Mouse (Mus musculus) G1E (cell line): Measurements from ENCODE around the gene Usp24. TPM values are rescaled to one million over a fixed set of nuclear protein-coding genes. Genes with fewer than 3 reads are reported as not detected.
"Not testable (repeated sequence)": the region's sequence is repeated elsewhere in the genome, so short reads cannot be mapped to it uniquely, and the experiment has no call there.

Experiments used
- ATAC-seq: 2 replicates; pipeline ENCODE4 v1.8.0; 2016; ENCODE audit warnings: mild to moderate bottlenecking; ENCODE audit not compliant: insufficient number of reproducible peaks, poor library complexity, low FRiP score, severe bottlenecking; ENCODE audit errors: extremely low read depth
- DNase-seq: peaks from one replicate; pipeline ENCODE4 v3.0.0; 2012; ENCODE audit warnings: low spot score
- H3K27me3 ChIP-seq: 2 replicates; pipeline ENCODE4 v1.6.1; 2012; ENCODE audit warnings: mild to moderate bottlenecking, low read length, inconsistent platforms; ENCODE audit not compliant: insufficient read depth
- H3K36me3 ChIP-seq: replicated peaks from 2 replicates; pipeline ENCODE3; 2012; ENCODE audit warnings: mild to moderate bottlenecking, inconsistent platforms
- H3K4me1 ChIP-seq: 2 replicates; pipeline ENCODE4 v1.6.1; 2012; ENCODE audit warnings: low read depth, low read length, inconsistent platforms, mixed read lengths; ENCODE audit not compliant: insufficient read depth
- H3K4me3 ChIP-seq: 2 replicates; pipeline ENCODE4 v1.5.1; 2012; ENCODE audit warnings: low read depth, mild to moderate bottlenecking, inconsistent platforms, low read length, moderate library complexity, mixed read lengths
- H3K9me3 ChIP-seq: replicated peaks from 2 replicates; pipeline ENCODE4 v1.6.1; 2012; ENCODE audit warnings: inconsistent platforms
- CTCF ChIP-seq: IDR thresholded peaks from 2 replicates; pipeline ENCODE4 v1.5.1; 2012; ENCODE audit warnings: low read depth, low read length, inconsistent platforms, mixed read lengths
- GATA1 ChIP-seq: IDR thresholded peaks from 2 replicates; pipeline ENCODE4 v1.6.1; 2012; ENCODE audit warnings: borderline replicate concordance, low read length, inconsistent platforms, mixed read lengths
- GATA2 ChIP-seq: IDR thresholded peaks from 2 replicates; pipeline ENCODE4 v1.6.1; 2012; ENCODE audit warnings: low read depth, low read length, inconsistent platforms, borderline replicate concordance
- POLR2AphosphoS5 ChIP-seq: IDR thresholded peaks from 2 replicates; pipeline ENCODE4 v1.6.1; 2012; ENCODE audit warnings: low read depth, low read length, inconsistent platforms; ENCODE audit not compliant: insufficient replicate concordance
- TAL1 ChIP-seq: conservative IDR thresholded peaks from 2 replicates; pipeline ENCODE4 v1.6.1; 2012; ENCODE audit warnings: low read depth, low read length, inconsistent platforms, mixed read lengths
- polyA plus RNA-seq: library from polyadenylated mRNA; stranded (reverse); fragments of >175 nt; gene quantifications from 2 replicates; pipeline ENCODE4 v1.2.3, GENCODE M21; 2012
- total RNA-seq, 2 experiments: library from RNA; stranded (forward) in 1 of 2; stranded (reverse) in 1 of 2; fragments of 200-1000 nt in 1 of 2; fragments of >200 nt in 1 of 2; fragmentation: Nextera tagmentation in 1 of 2; gene quantifications; 2 replicates each; pipeline ENCODE4 v1.2.3; 2014 to 2017

Usp24 gene
- total and polyA plus RNA-seq, 3 experiments = 9.6 to 63.7 (median 49.7) TPM

GRCm38 (mm10) chr4:106347664-106348063 is 31.7 kb downstream of the Usp24 start:
- Histone ChIP-seq H3K4me3 (no peak overlapping the region), H3K4me1 (no peaks in the 10 kb centered on the region; the same call in 1 of the 2 replicates), H3K9me3 (no peaks in the 10 kb centered on the region), H3K27me3 (no peaks in the 10 kb centered on the region), H3K36me3 (peaks cover 81% of the 10 kb centered on the region)
- DNase-seq = no peak
- no peak for ATAC-seq
- TF ChIP-seq POLR2AphosphoS5 (no peak), GATA1 (no peak), CTCF (no peak), GATA2 (no peak), TAL1 (no peak)

- H3K4me1 ChIP-seq, H3K4me3 ChIP-seq, DNase-seq, H3K9me3 ChIP-seq, ATAC-seq, H3K27me3 ChIP-seq: not testable (repeated sequence)
- peaks cover 83% of the 10 kb centered on the region for H3K36me3 ChIP-seq
Measured at GRCm38 (mm10) chr4:106355025-106355424, 39.0 kb downstream of the Usp24 start.

- DNase-seq (no peak), ATAC-seq (no peak)
- Histone ChIP-seq H3K36me3 (peaks cover 85% of the 10 kb centered on the region), H3K4me1 (peaks cover 3% of the 10 kb centered on the region; the same call in 1 of the 2 replicates), H3K4me3 (no peak overlapping the region), H3K27me3 (no peaks in the 10 kb centered on the region), H3K9me3 (no peaks in the 10 kb centered on the region)
- TF ChIP-seq POLR2AphosphoS5 (no peak), GATA1 (no peak), TAL1 (no peak), CTCF (no peak), GATA2 (no peak)
Measured at GRCm38 (mm10) chr4:106370013-106370412, 54.0 kb downstream of the Usp24 start.

GRCm38 (mm10) chr4:106375857-106376256 is 59.8 kb downstream of the Usp24 start:
- Histone ChIP-seq H3K4me1 (no peaks in the 10 kb centered on the region), H3K9me3 (no peaks in the 10 kb centered on the region), H3K36me3 (peaks cover 82% of the 10 kb centered on the region), H3K4me3 (no peak overlapping the region), H3K27me3 (no peaks in the 10 kb centered on the region)
- peak; percentile 30 for DNase-seq
- peak; percentile 60 for ATAC-seq
- no peak for TF ChIP-seq GATA1
- no peak for TF ChIP-seq GATA2
- TF ChIP-seq CTCF = peak; percentile 45; the same call in 1 of the 2 replicates
- TF ChIP-seq POLR2AphosphoS5 = no peak
- TF ChIP-seq TAL1 = no peak

DNA sequence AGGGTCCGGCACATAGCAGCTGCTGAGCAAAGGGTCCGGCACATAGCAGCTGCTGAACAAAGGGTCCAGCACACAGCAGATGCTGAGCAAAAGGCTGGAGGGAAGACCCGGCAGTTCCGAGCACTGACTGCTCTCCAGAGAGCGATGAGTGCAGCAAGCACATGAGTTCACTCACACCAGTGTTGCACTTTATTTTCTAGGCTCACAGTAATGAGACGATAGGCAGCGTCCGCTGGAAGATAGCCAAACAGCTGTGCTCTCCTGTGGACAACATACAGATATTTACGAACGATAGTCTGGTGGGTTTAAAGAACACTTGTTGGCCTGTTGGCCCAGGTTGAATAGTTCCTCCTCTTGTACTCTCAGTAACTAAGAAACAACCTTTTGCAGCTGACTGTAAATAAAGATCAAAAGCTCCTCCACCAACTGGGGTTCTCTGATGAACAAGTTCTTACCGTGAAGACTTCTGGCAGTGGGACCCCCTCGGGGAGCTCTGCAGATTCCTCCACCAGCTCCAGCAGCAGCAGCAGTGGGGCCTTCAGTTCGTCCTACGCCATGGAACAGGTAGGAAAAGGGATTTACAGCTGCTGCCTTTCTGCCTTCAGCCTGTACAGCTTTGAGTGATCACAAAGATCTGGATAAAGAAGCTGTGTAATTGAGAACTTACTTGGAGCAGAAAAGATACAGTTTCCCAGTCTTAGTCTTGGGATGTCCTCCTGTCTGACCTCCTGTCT is 63.0 kb downstream of the Usp24 start:
- Histone ChIP-seq H3K9me3 (no peaks in the 10 kb centered on the region), H3K4me3 (no peak overlapping the region), H3K36me3 (peaks cover 83% of the 10 kb centered on the region), H3K27me3 (no peaks in the 10 kb centered on the region), H3K4me1 (no peaks in the 10 kb centered on the region)
- no peak for ATAC-seq
- DNase-seq = no peak
- TF ChIP-seq POLR2AphosphoS5 (no peak), GATA2 (no peak)

DNA sequence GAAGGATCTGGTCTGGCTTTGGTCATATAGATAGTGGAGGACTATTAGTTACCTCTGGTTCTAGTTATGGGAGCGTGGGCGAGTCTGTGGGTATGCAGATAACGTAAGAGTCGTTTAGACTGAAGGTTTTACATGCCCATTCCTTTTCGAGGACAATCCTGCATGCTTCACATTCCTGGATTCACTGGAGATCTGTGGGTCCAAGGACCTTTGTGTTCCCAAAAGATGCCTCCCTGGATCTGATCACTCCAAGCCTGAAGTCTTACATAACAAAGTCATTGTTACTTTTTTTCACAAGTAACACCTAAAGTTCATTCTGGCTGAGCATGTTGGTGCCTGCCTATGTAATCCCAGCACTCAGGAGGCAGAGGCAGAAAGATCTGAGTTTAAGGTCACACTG is 65.1 kb downstream of the Usp24 start:
- no peak for DNase-seq
- Histone ChIP-seq H3K4me3 (no peak overlapping the region), H3K9me3 (no peaks in the 10 kb centered on the region), H3K27me3 (no peaks in the 10 kb centered on the region), H3K36me3 (peaks cover 85% of the 10 kb centered on the region), H3K4me1 (no peaks in the 10 kb centered on the region)
- TF ChIP-seq GATA2 (no peak), GATA1 (no peak)
- no peak for ATAC-seq

DNA sequence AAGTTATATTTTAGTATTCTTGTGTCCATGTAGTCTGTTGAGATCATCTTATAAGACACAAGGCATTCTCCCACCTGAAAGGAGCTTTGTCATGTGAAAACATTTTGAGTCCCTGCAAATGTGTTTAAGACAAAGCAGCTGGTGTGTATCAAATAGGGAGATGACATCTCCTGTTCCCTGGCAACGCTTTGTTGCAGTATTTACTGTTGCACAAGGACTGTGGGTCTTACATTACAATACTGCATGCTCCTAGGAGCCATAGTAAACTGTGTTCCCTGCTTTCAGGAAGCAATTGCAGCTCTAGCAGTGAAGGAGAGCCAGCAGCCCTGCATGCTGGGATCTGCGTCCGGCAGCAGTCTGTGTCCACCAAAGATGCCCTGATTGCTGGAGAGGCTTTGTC is 73.9 kb downstream of the Usp24 start:
- Histone ChIP-seq H3K4me1 (no peaks in the 10 kb centered on the region), H3K27me3 (no peaks in the 10 kb centered on the region), H3K4me3 (no peak overlapping the region), H3K9me3 (0 out of 2 replicates have a peak, but pooled peaks cover 6% of the 10 kb centered on the region), H3K36me3 (peaks cover 75% of the 10 kb centered on the region)
- DNase-seq (no peak), ATAC-seq (no peak)
- TF ChIP-seq CTCF (no peak), POLR2AphosphoS5 (no peak), GATA2 (no peak), TAL1 (no peak), GATA1 (no peak)
